Mouse (Mus musculus) forelimb bud, embryonic 11.5 days (tissue): ENCODE data around the gene Il1rn.

Source experiments
- DNase-seq: peaks from one replicate; pipeline ENCODE4 v3.0.0-alpha.2; 2012; ENCODE audit warnings: low read depth, low spot score

The Il1rn gene

DNA sequence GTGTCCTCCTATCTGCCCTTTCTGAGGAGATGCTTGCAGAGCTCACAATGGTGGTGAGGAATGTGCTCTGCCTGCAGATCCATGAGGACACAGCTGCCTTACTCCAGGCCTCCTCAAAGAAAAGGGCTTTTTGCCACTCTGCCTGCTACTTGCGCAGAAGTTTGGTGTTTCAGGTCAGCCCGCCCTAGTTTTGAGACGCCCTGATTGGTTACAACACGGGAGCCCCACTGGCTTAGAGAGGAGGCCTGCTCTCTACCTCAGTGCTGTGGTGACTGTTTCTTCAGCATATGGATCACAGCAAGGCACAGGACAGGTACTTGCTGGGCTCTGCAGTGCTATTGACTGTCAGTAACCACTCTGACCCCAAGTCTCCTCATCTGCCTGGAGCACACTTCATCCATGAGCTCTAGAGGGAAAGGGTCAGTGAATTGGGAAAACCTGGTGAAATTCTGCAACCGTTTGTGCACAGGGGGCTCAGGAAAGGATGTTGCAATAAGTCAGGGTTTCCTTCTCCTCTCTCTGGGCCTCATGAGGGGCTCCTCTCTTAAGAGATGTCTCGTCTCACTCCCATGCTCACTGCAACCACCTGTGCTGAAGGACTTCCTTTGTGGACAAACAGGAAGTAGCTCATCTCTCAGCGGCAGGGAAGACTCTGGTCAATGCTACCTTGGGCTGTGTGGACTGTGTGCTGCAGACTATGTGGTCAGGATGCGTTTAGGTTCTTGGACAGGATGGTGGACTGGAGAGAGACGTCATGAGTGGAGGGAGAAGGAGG lies 46.0 kb downstream of the Il1rn start:
- DNase-seq: no peak

DNA sequence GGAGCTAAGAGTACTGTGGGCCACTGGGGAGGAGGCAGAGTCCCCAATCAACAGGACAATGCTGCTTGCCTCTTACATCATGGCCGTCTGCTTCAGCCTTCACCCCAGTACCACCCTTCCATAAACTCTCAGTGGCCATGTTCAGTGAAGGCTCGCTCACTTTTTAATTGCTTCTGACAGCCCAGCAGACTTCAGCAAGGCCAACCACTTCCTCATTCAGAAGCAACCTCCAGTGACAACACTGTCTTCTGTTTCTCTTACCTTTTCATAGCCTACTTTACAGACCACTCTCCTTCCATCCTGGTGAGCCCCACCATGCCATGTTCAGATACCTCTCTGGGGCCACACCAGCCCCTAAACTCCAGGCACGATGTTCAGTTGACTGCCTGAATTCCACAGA lies 47.0 kb downstream of the Il1rn start:
- no peak for DNase-seq

DNA sequence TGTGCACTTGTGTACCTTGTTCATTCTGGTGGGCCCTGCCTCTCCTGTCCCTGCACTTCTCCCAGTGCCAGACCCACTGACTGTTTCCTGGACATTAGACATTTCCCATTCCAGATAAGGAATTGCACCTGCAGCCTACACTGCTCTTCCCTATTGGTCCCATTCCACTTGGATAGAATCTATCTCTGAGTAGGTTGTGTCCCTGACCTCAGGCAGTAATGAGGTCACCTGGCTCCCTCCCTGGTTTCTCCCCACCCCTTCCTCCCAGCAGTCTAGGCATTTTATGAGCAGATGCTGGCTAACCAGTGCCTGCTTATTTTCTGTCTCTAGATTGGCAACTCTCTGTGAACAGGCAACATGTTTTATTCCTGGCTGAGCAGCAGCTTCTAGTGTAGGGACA lies 47.7 kb downstream of the Il1rn start:
- DNase-seq: no peak

DNA sequence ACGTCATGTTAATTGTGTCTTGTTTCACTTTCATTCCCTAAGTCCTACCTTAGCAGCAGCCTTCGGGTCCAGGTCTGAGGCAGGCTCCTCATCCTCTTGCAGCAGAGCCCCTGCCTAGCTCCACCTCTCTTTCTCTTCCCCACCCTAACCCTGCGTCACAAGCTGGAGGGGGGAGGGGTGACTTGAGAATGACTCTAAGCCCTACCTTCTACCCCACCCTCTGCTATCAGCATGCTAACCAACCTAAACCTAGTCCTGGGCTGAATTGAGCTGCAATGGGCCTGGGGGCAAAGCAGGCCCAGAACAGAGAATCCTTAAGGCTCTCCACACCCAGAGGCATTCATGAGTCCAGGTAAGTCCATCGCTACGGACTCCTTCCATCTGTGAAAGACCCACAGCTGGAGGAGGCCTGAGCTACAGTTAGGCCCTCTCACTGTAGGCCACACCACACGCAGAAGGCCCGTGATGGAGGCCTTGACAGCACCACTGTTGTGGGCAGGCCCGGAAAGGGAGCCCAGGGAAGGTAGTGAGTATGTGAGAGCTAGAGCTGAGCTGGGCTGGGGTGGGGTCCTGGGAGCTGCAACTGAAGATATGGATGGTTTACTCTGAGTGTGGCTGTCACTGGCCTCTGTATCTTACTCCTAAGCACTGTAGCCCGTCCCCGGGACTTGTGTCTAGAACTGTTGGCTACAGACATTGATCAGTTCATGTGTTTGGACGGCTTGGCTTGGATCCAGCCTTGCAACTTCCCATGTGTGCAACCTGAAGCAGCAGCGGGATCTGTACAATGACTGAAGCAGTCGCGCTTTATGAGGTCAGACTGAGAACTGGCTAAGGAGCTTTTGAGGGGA lies 48.7 kb downstream of the Il1rn start:
- DNase-seq: no peak

DNA sequence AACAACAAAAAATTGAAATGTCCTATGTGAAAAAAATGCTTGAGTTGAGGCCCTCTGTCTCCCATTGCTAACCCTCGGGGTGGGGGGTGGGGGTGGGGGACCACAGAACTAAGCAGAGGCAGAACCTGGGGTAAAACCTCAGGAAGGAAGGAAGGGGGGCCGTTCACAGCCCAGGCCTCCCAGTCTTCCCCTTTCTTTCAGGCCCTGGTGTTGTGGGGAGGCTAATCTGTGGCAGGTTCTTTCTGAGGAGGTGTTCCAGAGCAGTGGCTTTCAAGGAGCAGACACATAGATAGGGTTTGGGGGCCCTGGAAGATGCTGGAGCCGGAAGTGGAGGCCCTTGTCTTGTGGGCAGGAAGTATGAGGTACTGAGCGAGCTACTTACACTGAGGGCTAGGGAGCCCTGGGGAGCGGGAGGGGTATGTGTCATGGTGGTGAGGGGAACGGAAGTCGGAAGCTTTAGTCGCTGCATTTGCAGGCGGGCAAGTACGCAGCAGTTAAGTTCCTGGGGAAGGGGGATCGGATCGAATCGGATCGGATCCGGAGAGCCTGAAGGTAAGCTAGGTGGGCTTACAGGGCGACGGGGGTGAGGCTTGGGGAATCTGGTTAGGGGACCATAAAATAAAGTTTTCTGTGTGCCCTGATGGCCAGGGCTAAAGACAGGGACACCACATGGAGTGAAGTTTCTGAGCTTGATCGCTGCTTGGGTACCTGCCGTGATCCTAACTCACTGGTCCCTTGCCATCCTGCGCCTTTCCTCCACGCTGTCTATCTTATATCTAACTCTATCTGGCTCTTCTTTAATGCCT lies 49.7 kb downstream of the Il1rn start:
- DNase-seq: no peak

DNA sequence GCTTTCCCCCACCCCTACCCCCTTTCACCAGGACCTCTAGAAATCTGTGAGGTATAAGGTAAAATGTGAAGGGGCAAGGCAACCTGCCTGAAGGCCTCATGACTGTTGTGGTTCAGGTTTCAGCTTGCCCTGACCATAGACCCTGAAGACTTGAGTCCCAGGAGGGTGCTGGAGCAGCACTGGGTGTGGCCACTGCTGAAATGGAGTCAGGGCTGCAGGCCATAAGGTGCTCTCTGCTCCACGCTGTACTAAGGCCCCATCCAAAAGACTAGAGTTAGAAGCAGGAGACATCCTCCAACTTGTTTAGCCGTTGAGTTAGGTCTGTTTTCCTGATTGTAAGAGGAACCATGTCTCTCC lies 50.3 kb downstream of the Il1rn start:
- DNase-seq: no peak

DNA sequence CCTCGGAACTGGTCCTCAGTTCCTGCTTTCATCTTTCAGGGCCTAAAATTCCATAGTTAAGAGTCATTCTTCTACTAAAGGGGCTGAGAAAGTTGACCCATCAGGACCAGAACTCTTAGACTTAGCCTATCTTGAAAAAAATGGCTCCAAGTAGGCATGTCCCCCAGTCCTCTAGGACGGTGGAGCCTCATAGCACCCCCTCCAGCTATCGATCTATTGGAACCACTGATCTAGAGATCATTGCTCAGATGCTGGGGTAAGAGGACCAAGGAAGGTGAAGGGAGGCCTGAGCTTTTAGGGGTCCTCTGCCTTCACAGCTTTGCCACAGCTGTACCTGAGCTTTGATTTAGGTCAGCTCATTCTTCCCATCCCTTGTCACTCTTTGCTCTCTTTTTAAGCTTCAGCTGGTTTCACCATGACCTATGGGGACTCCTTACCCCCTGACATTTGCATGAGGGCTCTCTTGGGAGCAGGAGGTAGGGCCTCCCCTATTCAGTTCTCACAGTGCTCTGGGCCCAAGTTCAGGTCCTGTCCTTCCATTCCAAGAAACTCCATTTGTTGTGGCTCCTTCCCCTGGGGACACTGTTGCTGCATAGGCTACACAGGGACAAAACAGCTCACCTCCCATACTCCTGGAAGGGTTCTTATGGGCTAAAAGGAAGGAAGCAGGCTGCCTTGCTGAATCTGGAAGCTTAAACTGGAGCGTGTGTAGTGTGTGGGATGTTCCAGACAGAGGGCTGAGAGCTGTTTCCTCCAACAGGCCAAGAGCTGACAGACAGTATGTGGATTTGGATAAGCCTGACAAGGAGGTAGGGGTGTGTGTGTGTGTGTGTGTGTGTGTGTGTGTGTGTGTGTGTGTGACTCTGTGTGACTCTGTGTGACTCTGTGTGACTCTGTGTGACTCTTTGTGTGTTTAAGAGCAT lies 51.0 kb downstream of the Il1rn start:
- DNase-seq: no peak

DNA sequence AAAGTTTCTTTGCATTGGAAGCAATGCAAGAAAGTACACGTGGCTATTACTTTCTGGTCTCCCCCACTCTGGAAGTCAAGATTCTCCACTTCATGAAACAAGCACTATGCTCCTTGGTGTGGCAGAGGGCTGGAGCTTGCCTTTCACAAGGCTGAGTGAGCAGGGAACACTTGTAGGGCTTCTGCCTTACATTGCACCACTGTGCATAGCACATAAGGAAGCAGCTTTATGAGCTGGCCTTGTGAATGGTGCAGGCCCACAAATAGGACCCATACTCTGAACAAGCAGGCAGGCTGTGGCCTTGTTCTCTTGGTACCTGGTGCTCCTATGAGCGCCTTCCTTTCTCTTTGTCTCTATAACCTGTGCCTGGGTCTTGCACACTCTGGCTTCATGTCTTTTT lies 56.6 kb downstream of the Il1rn start:
- no peak for DNase-seq

DNA sequence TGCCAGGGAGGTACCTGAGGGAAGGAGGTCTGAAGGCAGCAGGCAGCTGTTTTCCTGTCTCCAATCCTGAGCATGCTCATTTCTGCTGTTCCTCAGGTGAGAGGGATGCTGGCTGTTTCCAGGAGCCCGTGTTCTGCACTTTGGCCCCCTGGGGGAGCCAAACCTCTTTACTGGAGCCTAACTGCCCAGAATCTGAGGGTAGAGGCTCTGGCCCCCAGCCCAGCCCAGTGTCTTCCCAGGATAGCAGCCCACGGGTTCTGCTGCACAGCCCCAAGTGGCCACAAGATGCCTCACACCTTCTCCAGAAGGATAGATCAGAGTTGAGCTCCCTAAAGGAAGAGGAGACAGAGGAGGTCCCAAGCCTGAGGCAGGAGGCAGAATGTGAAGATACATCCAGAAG lies 60.5 kb downstream of the Il1rn start:
- DNase-seq: no peak

DNA sequence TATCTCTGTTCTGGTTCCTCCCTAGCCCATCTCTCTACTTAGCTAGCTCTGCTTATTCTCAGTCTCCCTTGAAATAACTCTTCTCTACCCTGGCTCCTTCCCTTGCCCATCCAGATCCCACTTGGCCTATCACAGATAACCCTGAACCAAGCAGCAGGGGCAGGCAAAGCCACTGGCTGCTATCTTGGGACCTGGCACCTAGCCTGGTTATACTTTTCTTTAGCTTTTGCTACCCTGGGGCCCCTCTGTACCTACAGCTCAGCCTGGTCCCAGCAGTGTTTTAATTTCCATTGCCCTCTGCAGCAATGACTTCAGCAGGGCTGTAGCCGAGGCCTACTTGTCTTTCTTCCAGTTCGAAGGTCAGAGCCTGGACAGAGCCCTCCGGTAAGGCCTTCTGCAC lies 64.1 kb downstream of the Il1rn start:
- no peak for DNase-seq
